Mouse (Mus musculus) neural tube, embryonic 13.5 days (tissue): ENCODE data around the gene Sox6. TPM values are rescaled to one million over a fixed set of nuclear protein-coding genes. Genes with fewer than 3 reads are reported as not detected.
A peak's percentile ranks its signal among the peaks of the same experiment; 100 is the strongest.

Experiments used
- ATAC-seq: fragments of 200-750 bp; cut with Nextera tagmentation; 2 replicates; pipeline ENCODE4 v1.8.0; 2017; ENCODE audit warnings: low read depth, mild to moderate bottlenecking, moderate TSS enrichment, moderate library complexity
- H3K27ac ChIP-seq: fragments of 300-500 bp; sonication (generic); replicated peaks from 2 replicates; pipeline ENCODE4 v1.5.1; 2015; ENCODE audit warnings: moderate library complexity, mild to moderate bottlenecking, inconsistent platforms
- H3K27me3 ChIP-seq: fragments of 300-500 bp; sonication (generic); 2 replicates; pipeline ENCODE4 v1.6.1; 2015; ENCODE audit warnings: mild to moderate bottlenecking, inconsistent platforms
- H3K36me3 ChIP-seq: fragments of 300-500 bp; sonication (generic); 2 replicates; pipeline ENCODE4 v1.6.1; 2015; ENCODE audit warnings: mild to moderate bottlenecking, inconsistent platforms
- H3K4me1 ChIP-seq: fragments of 300-500 bp; sonication (generic); replicated peaks from 2 replicates; pipeline ENCODE4 v1.6.1; 2015; ENCODE audit warnings: inconsistent platforms
- H3K4me2 ChIP-seq: fragments of 300-500 bp; sonication (generic); 2 replicates; pipeline ENCODE4 v1.6.1; 2015; ENCODE audit warnings: inconsistent platforms, mild to moderate bottlenecking, moderate library complexity
- H3K4me3 ChIP-seq: fragments of 300-500 bp; sonication (generic); 2 replicates; pipeline ENCODE4 v1.5.1; 2015; ENCODE audit warnings: mild to moderate bottlenecking, inconsistent platforms
- H3K9ac ChIP-seq: fragments of 300-500 bp; sonication (generic); 2 replicates; pipeline ENCODE4 v1.6.1; 2015; ENCODE audit warnings: moderate library complexity, mild to moderate bottlenecking, inconsistent platforms
- H3K9me3 ChIP-seq: fragments of 300-500 bp; sonication (generic); 2 replicates; pipeline ENCODE4 v1.6.1; 2016; ENCODE audit warnings: inconsistent platforms
- WGBS: fragments of 180-500 bp; shearing (Covaris S2); methylation state at CpG from one replicate; pipeline ENCODE4 v1.1.7; 2015; 5-methylcytosine and 5-hydroxymethylcytosine counted together
- polyA plus RNA-seq: library from polyadenylated mRNA; unstranded; fragments of >200 nt; fragmentation: Nextera tagmentation; extraction: Ambion mirVana; gene quantifications from 2 replicates; pipeline ENCODE4 v1.2.1, GENCODE M21; 2015

Sox6 gene
- polyA plus RNA-seq, 1 experiment from 2014 or later = 46.1 TPM

- no peaks in the 10 kb centered on the region for H3K36me3 ChIP-seq
Observed at GRCm38 (mm10) chr7:115511777-115512176, 526.8 kb downstream of the Sox6 start.

GRCm38 (mm10) chr7:115511091-115511490, 527.5 kb downstream of the Sox6 start:
- Histone ChIP-seq H3K4me3 (no peak overlapping the region), H3K27me3 (no peaks in the 10 kb centered on the region), H3K9ac (no peak overlapping the region), H3K4me2 (no peak overlapping the region), H3K4me1 (peaks cover 20% of the 10 kb centered on the region), H3K36me3 (no peaks in the 10 kb centered on the region), H3K9me3 (no peaks in the 10 kb centered on the region), H3K27ac (0 out of 2 replicates have a peak overlapping the region, but pooled peaks have one; percentile 14)
- ATAC-seq = no peak
- 84% methylated on average over 5 of the region's 5 CpGs for WGBS

More at GRCm38 (mm10) chr7:115511777-115512176, 526.8 kb downstream of the Sox6 start:
- no peak overlapping the region for H3K4me3 ChIP-seq
- H3K9me3 ChIP-seq = no peaks in the 10 kb centered on the region
- H3K4me1 ChIP-seq = peaks cover 20% of the 10 kb centered on the region
- H3K4me2 ChIP-seq = no peak overlapping the region
- H3K27ac ChIP-seq = peak overlapping the region; percentile 14; the same call in 1 of the 2 replicates
- 21% methylated on average over 10 of the region's 10 CpGs for WGBS
- no peak overlapping the region for H3K9ac ChIP-seq
- no peaks in the 10 kb centered on the region for H3K27me3 ChIP-seq
- peak; percentile 56; the same call in 1 of the 2 replicates for ATAC-seq

GRCm38 (mm10) chr7:115510045-115510444, 528.6 kb downstream of the Sox6 start:
- Histone ChIP-seq H3K36me3 (no peaks in the 10 kb centered on the region), H3K4me3 (no peak overlapping the region), H3K4me2 (no peak overlapping the region), H3K9ac (no peak overlapping the region), H3K27ac (no peak overlapping the region), H3K4me1 (peaks cover 20% of the 10 kb centered on the region), H3K9me3 (no peaks in the 10 kb centered on the region), H3K27me3 (no peaks in the 10 kb centered on the region)
- WGBS = 58% methylated on average over 5 of the region's 5 CpGs
- ATAC-seq = no peak

- Histone ChIP-seq H3K4me1 (peaks cover 17% of the 10 kb centered on the region), H3K27ac (no peak overlapping the region), H3K27me3 (0 out of 2 replicates have a peak, but pooled peaks cover 3% of the 10 kb centered on the region), H3K4me2 (no peak overlapping the region), H3K9me3 (no peaks in the 10 kb centered on the region), H3K36me3 (no peaks in the 10 kb centered on the region), H3K4me3 (no peak overlapping the region), H3K9ac (no peak overlapping the region)
- WGBS = 77% methylated on average over 6 of the region's 6 CpGs
- ATAC-seq = no peak
Observed at GRCm38 (mm10) chr7:115506385-115506784, 532.2 kb downstream of the Sox6 start.

GRCm38 (mm10) chr7:115501497-115501896, 537.1 kb downstream of the Sox6 start:
- no peaks in the 10 kb centered on the region for H3K9me3 ChIP-seq
- no peak for ATAC-seq
- 0 out of 2 replicates have a peak, but pooled peaks cover 3% of the 10 kb centered on the region for H3K27me3 ChIP-seq
- 16% methylated on average over 3 of the region's 3 CpGs for WGBS
- H3K4me3 ChIP-seq = no peak overlapping the region
- H3K4me1 ChIP-seq = peaks cover 32% of the 10 kb centered on the region
- H3K27ac ChIP-seq = no peak overlapping the region
- no peaks in the 10 kb centered on the region for H3K36me3 ChIP-seq
- H3K4me2 ChIP-seq = no peak overlapping the region
- H3K9ac ChIP-seq = no peak overlapping the region

- no peak overlapping the region for H3K4me2 ChIP-seq
- no peaks in the 10 kb centered on the region for H3K9me3 ChIP-seq
- H3K27me3 ChIP-seq = 0 out of 2 replicates have a peak, but pooled peaks cover 3% of the 10 kb centered on the region
- H3K4me3 ChIP-seq = no peak overlapping the region
- H3K36me3 ChIP-seq = no peaks in the 10 kb centered on the region
- H3K9ac ChIP-seq = no peak overlapping the region
- ATAC-seq = no peak
- no peak overlapping the region for H3K27ac ChIP-seq
- H3K4me1 ChIP-seq = peaks cover 32% of the 10 kb centered on the region
Observed at GRCm38 (mm10) chr7:115500825-115501224, 537.8 kb downstream of the Sox6 start.

GRCm38 (mm10) chr7:115500170-115500569, 538.4 kb downstream of the Sox6 start:
- Histone ChIP-seq H3K4me2 (no peak overlapping the region), H3K27ac (no peak overlapping the region), H3K4me1 (peaks cover 32% of the 10 kb centered on the region), H3K9me3 (no peaks in the 10 kb centered on the region), H3K27me3 (0 out of 2 replicates have a peak, but pooled peaks cover 6% of the 10 kb centered on the region), H3K36me3 (no peaks in the 10 kb centered on the region), H3K4me3 (no peak overlapping the region), H3K9ac (no peak overlapping the region)
- ATAC-seq = no peak; the same call in 1 of the 2 replicates
- WGBS = 52% methylated on average over 7 of the region's 7 CpGs

GRCm38 (mm10) chr7:115491721-115492120, 546.9 kb downstream of the Sox6 start:
- WGBS = 43% methylated on average over 5 of the region's 5 CpGs

GRCm38 (mm10) chr7:115489608-115490007, 549.0 kb downstream of the Sox6 start:
- no peaks in the 10 kb centered on the region for H3K36me3 ChIP-seq
- no peak overlapping the region for H3K4me3 ChIP-seq
- no peak for ATAC-seq
- no peaks in the 10 kb centered on the region for H3K9me3 ChIP-seq
- WGBS = 58% methylated on average over 10 of the region's 10 CpGs
- peaks cover 17% of the 10 kb centered on the region for H3K4me1 ChIP-seq
- H3K27ac ChIP-seq = no peak overlapping the region
- no peak overlapping the region for H3K9ac ChIP-seq
- no peaks in the 10 kb centered on the region for H3K27me3 ChIP-seq
- H3K4me2 ChIP-seq = no peak overlapping the region

More at GRCm38 (mm10) chr7:115491721-115492120, 546.9 kb downstream of the Sox6 start:
- H3K36me3 ChIP-seq = no peaks in the 10 kb centered on the region
- no peak overlapping the region for H3K9ac ChIP-seq
- no peaks in the 10 kb centered on the region for H3K9me3 ChIP-seq
- no peak overlapping the region for H3K4me3 ChIP-seq
- peaks cover 17% of the 10 kb centered on the region for H3K4me1 ChIP-seq
- H3K27me3 ChIP-seq = 0 out of 2 replicates have a peak, but pooled peaks cover 4% of the 10 kb centered on the region
- no peak overlapping the region for H3K4me2 ChIP-seq
- ATAC-seq = no peak
- no peak overlapping the region for H3K27ac ChIP-seq

- 92% methylated on average over 12 of the region's 12 CpGs for WGBS
- Histone ChIP-seq H3K9ac (no peak overlapping the region), H3K9me3 (no peaks in the 10 kb centered on the region), H3K4me1 (peaks cover 6% of the 10 kb centered on the region), H3K36me3 (no peaks in the 10 kb centered on the region), H3K4me3 (no peak overlapping the region), H3K4me2 (no peak overlapping the region), H3K27ac (no peak overlapping the region), H3K27me3 (no peaks in the 10 kb centered on the region)
- no peak for ATAC-seq
Observed at GRCm38 (mm10) chr7:115486431-115486830, 552.2 kb downstream of the Sox6 start.

GRCm38 (mm10) chr7:115485664-115486409, 552.8 kb downstream of the Sox6 start:
- H3K9me3 ChIP-seq = no peaks in the 10 kb centered on the region
- H3K27ac ChIP-seq = no peak overlapping the region
- H3K4me3 ChIP-seq = no peak overlapping the region
- no peak for ATAC-seq
- no peak overlapping the region for H3K4me2 ChIP-seq
- no peaks in the 10 kb centered on the region for H3K27me3 ChIP-seq
- H3K4me1 ChIP-seq = peaks cover under 1% of the 10 kb centered on the region; the same call in 1 of the 2 replicates
- H3K36me3 ChIP-seq = no peaks in the 10 kb centered on the region
- WGBS = 89% methylated on average over 2 of the region's 2 CpGs
- no peak overlapping the region for H3K9ac ChIP-seq

- no peak for ATAC-seq
- Histone ChIP-seq H3K27ac (no peak overlapping the region), H3K4me3 (no peak overlapping the region), H3K27me3 (no peaks in the 10 kb centered on the region), H3K4me2 (no peak overlapping the region), H3K36me3 (no peaks in the 10 kb centered on the region), H3K9ac (no peak overlapping the region), H3K4me1 (peaks cover 6% of the 10 kb centered on the region; the same call in 1 of the 2 replicates), H3K9me3 (no peaks in the 10 kb centered on the region)
- 53% methylated on average over 2 of the region's 2 CpGs for WGBS
Observed at GRCm38 (mm10) chr7:115477763-115478162, 560.8 kb downstream of the Sox6 start.
